Mouse (Mus musculus) left cerebral cortex, adult 9 months (tissue): ENCODE results near the gene Rapsn.

Experiments
- DNase-seq, 2 experiments: peaks; one replicate each; pipeline ENCODE4 v3.0.0; 2022; ENCODE audit warnings: low spot score in 2 of 2

Gene Rapsn

DNA sequence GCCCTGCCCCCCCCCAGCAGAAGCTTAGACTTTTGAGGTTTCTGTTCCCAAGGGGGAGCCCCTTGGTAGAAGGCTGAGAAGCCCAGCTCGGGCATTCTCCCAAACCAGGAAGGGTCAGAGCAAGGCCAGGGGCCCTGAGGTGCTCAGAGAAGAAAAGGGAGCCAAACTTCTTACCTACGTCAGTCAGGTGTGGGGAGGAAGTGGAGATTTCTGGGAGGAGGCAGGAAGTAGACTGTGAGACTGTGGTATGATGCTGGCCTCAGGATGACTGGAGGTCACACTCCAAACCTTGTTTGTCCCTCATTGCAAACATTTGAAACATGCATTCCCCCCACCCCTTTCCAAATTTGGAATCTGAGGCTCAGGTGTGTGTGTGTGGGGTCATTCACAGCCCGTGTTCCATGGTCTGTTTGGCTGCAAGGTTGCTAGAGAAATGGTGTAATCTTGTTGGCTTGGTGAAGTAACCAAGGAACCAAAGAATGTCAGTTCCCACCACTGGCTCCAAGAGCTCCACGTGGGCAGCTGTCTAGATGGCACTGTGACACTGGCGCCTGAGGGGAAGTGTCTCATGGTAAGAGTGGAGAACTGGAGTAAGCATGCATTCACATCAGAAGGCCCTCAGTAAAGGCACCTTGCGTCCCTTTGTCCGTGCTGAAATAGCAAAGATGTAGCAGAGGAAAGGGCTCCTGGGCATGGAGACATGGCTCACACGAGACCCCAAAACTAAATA is 45.5 kb downstream of the Rapsn start:
- no peak for DNase-seq

DNA sequence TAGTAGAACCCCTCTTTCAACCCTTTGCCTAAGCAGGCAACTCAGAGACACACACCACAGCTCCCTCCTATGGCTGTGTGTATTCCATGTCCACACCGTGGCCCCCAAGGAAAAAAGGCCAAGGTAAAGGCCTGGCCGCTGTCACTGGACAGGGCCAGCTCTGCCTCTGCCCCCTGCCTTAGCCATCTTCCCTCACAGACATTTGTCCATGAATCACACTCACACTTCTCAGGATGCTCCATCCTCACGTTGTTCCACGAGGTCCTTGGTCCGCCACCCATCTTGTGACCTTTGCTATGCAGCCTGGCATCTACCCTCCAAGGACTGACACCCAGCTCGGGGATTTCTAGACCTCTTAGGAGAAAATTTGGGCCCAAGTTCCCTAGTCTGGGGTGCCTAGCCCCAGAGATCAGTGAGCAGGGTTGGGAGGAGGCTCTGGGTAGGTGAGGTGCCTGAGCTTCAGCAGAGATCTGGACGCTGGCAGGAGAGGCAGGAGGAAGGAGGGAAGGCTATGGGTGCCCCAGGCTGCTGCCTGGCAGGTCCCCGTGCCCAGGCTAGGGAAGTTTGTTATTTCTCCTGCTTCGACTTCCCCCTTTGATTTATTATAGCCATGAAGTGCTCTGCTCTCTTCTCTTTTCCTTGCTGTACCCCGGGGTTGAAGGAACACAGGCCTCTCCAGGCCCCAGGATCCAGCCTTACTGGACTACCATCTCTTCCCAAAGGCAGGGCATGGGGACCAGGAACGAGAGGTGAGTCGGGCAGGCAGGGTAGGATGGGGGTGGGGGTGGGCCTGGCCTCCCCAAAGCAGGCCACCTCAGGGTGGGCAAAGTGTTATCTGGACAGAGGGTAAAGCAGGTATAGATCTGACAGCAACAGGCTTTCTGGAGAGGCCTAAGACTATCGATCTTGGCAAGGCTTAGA is 46.6 kb downstream of the Rapsn start, which contains the start of gene Spi1:
Gene Spi1 (plus strand): TSS at position 616 of the 921 bp plus-strand sequence.
- no peak for DNase-seq

- no peak for DNase-seq
These were observed 47.4 kb downstream of the Rapsn start for GRCm38 (mm10) chr2:91082844-91083243.

DNA sequence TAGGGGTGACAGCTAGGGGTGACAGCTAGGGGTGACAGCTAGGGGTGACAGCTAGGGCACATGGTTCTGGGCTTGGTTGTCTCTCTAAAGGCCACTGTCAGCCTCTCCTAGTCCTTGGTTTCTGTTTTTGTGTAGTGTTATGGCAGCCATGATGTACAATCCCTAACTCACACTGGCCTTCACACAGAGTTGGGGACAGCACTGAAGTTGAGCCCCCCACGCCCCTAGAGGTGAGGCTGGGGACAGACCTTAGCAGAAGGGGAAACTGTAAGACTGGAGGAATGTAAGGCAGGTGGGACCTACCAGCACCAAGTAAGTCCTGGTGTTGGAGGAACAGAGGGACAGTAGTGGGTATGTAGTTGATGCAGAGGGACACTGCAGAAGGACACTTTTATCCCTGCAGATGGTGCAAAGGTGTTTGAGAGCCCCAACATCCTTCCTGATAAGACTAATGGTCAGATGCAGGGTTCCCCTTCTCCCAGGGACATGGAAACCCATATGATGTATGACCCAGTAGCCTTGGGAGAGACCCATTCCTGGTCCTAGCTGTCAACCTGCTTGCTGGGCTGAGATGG is 48.0 kb downstream of the Rapsn start:
- no peak for DNase-seq

DNA sequence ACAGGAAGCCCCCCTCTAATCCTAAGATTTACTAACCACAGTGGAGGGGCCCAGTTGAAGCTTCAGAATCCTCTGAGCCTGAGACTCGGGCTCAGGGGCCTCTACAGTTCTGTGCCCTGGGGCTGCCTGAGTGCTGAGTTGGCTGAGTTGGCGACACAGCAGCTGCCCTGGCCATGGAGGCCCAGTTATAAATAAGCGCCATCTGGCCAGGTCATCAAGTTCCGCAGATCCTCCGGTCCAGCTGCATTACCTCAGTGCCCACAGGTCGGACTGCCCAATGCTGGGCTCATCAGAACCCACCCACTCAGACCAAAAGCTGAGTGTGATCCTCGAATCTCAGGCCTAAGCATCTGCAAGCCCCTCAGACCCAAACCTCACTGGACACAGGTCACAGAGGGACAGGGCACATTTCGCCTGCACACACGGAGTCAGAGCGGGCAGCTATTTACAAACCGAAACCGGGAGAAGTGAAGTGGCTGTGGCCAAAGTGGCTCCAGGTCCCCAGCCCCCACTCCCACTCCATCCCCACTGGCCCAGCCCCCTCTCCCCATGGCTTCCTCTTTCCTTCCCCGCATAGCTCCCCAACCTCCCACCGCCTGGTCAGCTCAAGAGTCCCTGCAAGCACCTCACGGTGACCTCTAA is 48.9 kb downstream of the Rapsn start:
- no peak for DNase-seq

GRCm38 (mm10) chr2:91085494-91086391 is 50.3 kb downstream of the Rapsn start:
- no peak for DNase-seq

- no peak for DNase-seq
These were observed 51.2 kb downstream of the Rapsn start for GRCm38 (mm10) chr2:91086392-91087237.

GRCm38 (mm10) chr2:91087453-91087852 is 52.0 kb downstream of the Rapsn start:
- no peak for DNase-seq

DNA sequence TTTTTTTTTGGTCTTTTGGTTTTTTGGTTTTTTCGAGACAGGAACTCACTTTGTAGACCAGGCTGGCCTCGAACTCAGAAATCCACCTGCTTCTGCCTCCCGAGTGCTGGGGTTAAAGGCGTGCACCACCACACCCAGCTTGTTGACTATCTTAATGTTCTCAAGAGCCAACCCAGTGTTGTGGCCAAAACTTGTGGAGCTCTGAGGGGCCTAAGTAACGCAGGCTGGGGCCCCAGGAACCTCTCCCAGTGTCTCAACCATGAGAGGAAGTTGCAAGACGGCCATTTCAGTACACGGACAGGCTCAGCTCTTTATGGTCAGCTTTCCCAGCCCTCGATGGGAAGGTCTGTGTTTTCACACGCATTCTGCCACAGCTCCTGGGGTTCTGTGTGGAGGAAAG is 53.6 kb downstream of the Rapsn start:
- no peak for DNase-seq

DNA sequence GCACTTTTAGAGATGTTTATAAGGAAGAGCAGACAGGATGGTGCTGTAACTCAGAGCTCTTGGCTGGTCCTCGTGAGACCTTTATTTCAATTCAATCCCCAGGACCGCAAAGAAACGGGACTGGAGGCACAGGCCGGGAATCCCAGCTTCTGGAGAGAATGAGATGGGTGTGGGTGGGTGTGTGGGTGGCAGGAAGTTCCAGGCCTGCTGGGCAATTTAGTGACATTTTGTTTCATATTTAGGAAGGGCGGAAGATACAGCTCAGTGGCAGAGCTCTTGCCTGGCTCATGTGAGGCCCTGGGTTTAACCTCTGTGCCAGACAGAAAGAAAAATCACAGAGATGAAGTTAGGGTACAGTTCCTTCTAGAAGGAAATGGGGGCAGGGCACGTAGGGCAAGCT is 54.8 kb downstream of the Rapsn start:
- DNase-seq, result no peak

- DNase-seq, result peak in 1 of 2 experiments; percentile 62
These were observed 55.4 kb downstream of the Rapsn start for GRCm38 (mm10) chr2:91090827-91091226.
